Mouse (Mus musculus): ENCODE data around the gene Gab2. TPM values are rescaled to one million over a fixed set of nuclear protein-coding genes. Genes with fewer than 3 reads are reported as not detected.

Gene Gab2
- polyA plus RNA-seq, 1 experiment from 2014 or later: 12.1 TPM

GRCm38 (mm10) chr7:97338593-97338992 lies 257.2 kb downstream of the Gab2 start:
- Histone ChIP-seq H3K36me3 (ENCODE audit: control insufficient read depth, insufficient read depth, low read length) (no peaks in the 10 kb centered on the region), H3K4me3 (ENCODE audit: low read length) (no peak overlapping the region), H3K9ac (ENCODE audit: low read depth, low read length) (no peak overlapping the region), H3K9me3 (ENCODE audit: control insufficient read depth, low read length) (no peaks in the 10 kb centered on the region), H3K4me1 (ENCODE audit: control insufficient read depth, insufficient read depth, low read length) (no peaks in the 10 kb centered on the region), H3K27me3 (ENCODE audit: control insufficient read depth, insufficient read depth, low read length) (no peaks in the 10 kb centered on the region), H3K27ac (ENCODE audit: low read depth, low read length) (no peak overlapping the region), H3K4me2 (replicated peaks; ENCODE audit: low read depth, low read length) (no peak overlapping the region)
- no peak for ATAC-seq (ENCODE audit: low FRiP score, low TSS enrichment)
- 80% methylated on average over 4 of the region's 4 CpGs for WGBS

DNA sequence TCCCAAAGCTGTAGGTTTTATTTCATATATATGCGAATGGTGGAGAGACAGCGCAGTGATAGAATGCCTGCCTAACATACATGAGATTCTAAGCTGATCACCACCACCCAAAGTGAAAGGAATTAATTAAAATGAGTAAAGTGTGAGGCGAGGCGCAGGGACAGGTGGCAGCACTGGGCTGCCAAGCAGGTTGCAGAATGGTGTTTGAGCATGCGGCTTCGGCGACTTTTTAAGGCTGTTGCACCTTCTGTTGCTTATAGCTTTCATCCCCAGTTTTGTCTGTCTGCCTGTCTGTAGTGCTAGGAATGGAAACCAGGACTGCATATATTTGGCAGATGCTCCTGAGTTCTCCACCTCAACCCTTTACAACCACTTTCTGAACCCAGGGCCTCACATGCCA lies 258.2 kb downstream of the Gab2 start:
- WGBS: 91% methylated on average over 7 of the region's 7 CpGs

DNA sequence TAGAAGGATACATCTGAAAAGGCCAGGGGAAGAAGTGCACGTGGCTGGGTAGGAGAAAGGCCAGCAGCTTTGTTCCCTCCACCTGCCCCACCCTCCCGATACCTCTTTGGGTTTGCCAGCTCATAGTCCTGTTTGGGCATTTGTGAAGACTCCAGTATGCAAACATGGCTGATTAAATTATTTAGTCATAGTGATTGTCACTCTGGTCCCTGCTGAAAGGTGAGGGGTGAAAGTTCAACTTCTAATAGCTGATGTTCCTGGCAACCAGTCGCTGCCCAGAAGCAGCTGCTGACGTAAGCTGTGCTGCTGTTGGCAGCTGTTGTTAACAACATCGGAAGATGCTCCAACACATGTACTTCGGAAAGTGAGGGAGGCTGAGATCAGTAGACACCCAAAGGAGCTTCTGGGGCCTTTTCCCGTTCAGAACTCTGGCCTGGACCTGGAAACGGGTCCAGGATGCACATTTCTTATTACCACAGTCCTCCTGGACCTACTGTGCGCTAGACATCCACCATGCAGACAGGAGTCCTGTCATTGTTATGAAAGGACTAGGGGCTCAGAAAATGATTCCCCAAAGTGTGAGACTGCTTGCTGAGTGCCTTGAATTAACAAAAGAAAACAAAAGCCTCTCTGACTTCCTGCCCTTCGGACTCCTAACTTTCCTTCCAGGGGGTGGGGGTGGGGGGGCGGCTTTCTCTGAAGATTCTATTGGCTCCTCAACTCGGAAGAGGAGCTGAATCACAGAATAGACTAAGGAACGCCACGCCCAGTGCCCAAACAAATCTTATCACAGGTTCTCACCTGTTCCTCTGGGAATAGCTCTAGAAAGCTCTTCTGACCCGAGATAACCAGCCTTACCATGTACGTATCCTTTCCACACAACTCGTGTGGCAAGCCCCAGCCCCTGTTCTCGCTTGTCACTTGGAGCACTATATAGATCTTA lies 259.8 kb downstream of the Gab2 start:
- WGBS: 71% methylated on average over 18 of the region's 18 CpGs
- no peak overlapping the region for H3K27ac ChIP-seq (ENCODE audit: low read depth, low read length)
- ATAC-seq (ENCODE audit: low FRiP score, low TSS enrichment): no peak
- H3K4me3 ChIP-seq (ENCODE audit: low read length): no peak overlapping the region
- no peaks in the 10 kb centered on the region for H3K27me3 ChIP-seq (ENCODE audit: control insufficient read depth, insufficient read depth, low read length)
- H3K4me2 ChIP-seq (replicated peaks; ENCODE audit: low read depth, low read length): no peak overlapping the region
- H3K4me1 ChIP-seq (ENCODE audit: control insufficient read depth, insufficient read depth, low read length): no peaks in the 10 kb centered on the region
- H3K9me3 ChIP-seq (ENCODE audit: control insufficient read depth, low read length): no peaks in the 10 kb centered on the region
- H3K9ac ChIP-seq (ENCODE audit: low read depth, low read length): no peak overlapping the region
- H3K36me3 ChIP-seq (ENCODE audit: control insufficient read depth, insufficient read depth, low read length): no peaks in the 10 kb centered on the region

More for the DNA sequence above, 258.2 kb downstream of the Gab2 start:
- Histone ChIP-seq H3K4me3 (ENCODE audit: low read length) (no peak overlapping the region), H3K36me3 (ENCODE audit: control insufficient read depth, insufficient read depth, low read length) (no peaks in the 10 kb centered on the region), H3K9ac (ENCODE audit: low read depth, low read length) (no peak overlapping the region), H3K27me3 (ENCODE audit: control insufficient read depth, insufficient read depth, low read length) (no peaks in the 10 kb centered on the region), H3K4me1 (ENCODE audit: control insufficient read depth, insufficient read depth, low read length) (no peaks in the 10 kb centered on the region), H3K27ac (ENCODE audit: low read depth, low read length) (no peak overlapping the region), H3K4me2 (replicated peaks; ENCODE audit: low read depth, low read length) (no peak overlapping the region), H3K9me3 (ENCODE audit: control insufficient read depth, low read length) (no peaks in the 10 kb centered on the region)
- ATAC-seq (ENCODE audit: low FRiP score, low TSS enrichment): no peak

DNA sequence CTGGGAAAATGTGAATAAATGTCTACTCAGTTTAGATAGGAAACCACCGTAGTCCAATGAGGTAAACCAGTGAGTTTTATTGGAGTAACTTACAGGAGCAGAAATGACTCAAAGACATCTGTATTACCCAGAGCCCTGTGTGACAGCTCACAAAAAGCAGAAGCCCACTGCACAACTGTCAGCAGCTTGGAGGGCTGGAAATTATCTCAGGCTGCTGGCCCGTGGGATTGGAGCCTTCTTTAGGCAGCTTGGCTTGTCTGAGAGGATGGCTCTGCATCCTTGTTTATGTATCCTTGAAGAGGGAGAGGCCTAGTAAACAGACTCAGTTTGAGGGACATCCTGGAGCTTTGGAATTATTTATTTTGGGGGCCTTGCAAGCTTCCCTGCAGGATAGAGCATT lies 261.6 kb downstream of the Gab2 start:
- no peaks in the 10 kb centered on the region for H3K9me3 ChIP-seq (ENCODE audit: control insufficient read depth, low read length)
- H3K4me1 ChIP-seq (ENCODE audit: control insufficient read depth, insufficient read depth, low read length): no peaks in the 10 kb centered on the region
- no peaks in the 10 kb centered on the region for H3K36me3 ChIP-seq (ENCODE audit: control insufficient read depth, insufficient read depth, low read length)
- H3K9ac ChIP-seq (ENCODE audit: low read depth, low read length): no peak overlapping the region
- H3K4me2 ChIP-seq (replicated peaks; ENCODE audit: low read depth, low read length): no peak overlapping the region
- 74% methylated on average over 2 of the region's 2 CpGs for WGBS
- no peak overlapping the region for H3K27ac ChIP-seq (ENCODE audit: low read depth, low read length)
- no peak for ATAC-seq (ENCODE audit: low FRiP score, low TSS enrichment)
- H3K27me3 ChIP-seq (ENCODE audit: control insufficient read depth, insufficient read depth, low read length): no peaks in the 10 kb centered on the region
- H3K4me3 ChIP-seq (ENCODE audit: low read length): no peak overlapping the region

DNA sequence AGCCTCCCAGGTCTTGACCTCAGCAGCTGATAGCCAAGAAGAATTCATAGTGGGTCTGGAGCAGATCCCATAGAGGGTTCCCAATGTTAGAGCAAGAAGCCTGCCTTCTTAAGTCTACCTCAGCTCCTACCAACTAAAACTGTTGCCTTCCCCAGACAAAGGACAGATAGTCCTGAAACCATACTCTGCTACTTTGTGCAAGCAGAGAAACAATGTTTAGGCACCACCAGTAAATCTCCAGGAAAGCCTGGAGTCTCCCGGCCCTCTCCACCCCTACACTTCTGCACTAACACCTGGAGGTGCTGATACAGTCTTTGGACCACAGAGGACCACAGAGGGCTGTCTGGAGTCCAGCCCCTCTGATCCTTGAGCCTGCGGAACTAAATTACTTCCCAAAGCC lies 263.3 kb downstream of the Gab2 start:
- Histone ChIP-seq H3K36me3 (ENCODE audit: control insufficient read depth, insufficient read depth, low read length) (no peaks in the 10 kb centered on the region), H3K4me3 (ENCODE audit: low read length) (no peak overlapping the region), H3K27ac (ENCODE audit: low read depth, low read length) (no peak overlapping the region), H3K4me2 (replicated peaks; ENCODE audit: low read depth, low read length) (no peak overlapping the region), H3K4me1 (ENCODE audit: control insufficient read depth, insufficient read depth, low read length) (no peaks in the 10 kb centered on the region), H3K9ac (ENCODE audit: low read depth, low read length) (no peak overlapping the region), H3K27me3 (ENCODE audit: control insufficient read depth, insufficient read depth, low read length) (no peaks in the 10 kb centered on the region), H3K9me3 (ENCODE audit: control insufficient read depth, low read length) (no peaks in the 10 kb centered on the region)
- no peak for ATAC-seq (ENCODE audit: low FRiP score, low TSS enrichment)
- 59% methylated on average over 2 of the region's 2 CpGs for WGBS

DNA sequence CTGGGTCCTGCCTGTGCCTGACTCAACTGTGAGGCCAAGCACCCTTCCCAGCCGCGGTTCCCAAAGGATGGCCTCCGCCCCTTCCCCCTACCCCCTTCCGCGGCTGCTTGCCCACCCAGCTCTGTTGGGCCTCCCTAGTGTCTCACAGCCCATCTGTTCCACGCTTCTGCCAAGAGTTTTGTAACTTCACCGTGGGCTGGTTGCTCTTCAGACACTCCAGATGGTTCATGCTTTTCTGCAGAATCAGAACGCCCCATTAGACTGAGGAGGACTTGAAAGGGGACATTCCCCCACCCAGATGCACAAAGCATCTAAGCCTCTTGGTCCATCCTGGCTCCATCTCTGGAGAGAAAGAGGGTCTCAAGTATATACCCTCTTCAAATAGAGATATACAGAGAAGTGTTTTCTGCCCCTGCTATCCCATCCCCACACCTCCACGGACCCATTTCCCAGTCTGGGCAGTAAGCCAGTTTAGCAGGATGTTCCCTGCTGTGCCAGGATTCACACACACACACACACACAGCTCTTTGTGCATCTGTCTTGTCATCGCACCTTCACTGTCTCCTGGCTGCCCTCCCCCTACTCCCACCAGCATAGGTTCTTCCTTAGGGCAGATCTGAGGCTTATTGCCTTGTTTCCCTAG lies 264.0 kb downstream of the Gab2 start:
- no peak overlapping the region for H3K4me2 ChIP-seq (replicated peaks; ENCODE audit: low read depth, low read length)
- H3K36me3 ChIP-seq (ENCODE audit: control insufficient read depth, insufficient read depth, low read length): no peaks in the 10 kb centered on the region
- H3K9me3 ChIP-seq (ENCODE audit: control insufficient read depth, low read length): no peaks in the 10 kb centered on the region
- 60% methylated on average over 10 of the region's 10 CpGs for WGBS
- H3K4me3 ChIP-seq (ENCODE audit: low read length): no peak overlapping the region
- H3K27ac ChIP-seq (ENCODE audit: low read depth, low read length): no peak overlapping the region
- no peak overlapping the region for H3K9ac ChIP-seq (ENCODE audit: low read depth, low read length)
- no peak for ATAC-seq (ENCODE audit: low FRiP score, low TSS enrichment)
- no peaks in the 10 kb centered on the region for H3K4me1 ChIP-seq (ENCODE audit: control insufficient read depth, insufficient read depth, low read length)
- H3K27me3 ChIP-seq (ENCODE audit: control insufficient read depth, insufficient read depth, low read length): no peaks in the 10 kb centered on the region

- Histone ChIP-seq H3K4me2 (replicated peaks; ENCODE audit: low read depth, low read length) (no peak overlapping the region), H3K27me3 (ENCODE audit: control insufficient read depth, insufficient read depth, low read length) (no peaks in the 10 kb centered on the region), H3K27ac (ENCODE audit: low read depth, low read length) (no peak overlapping the region), H3K4me1 (ENCODE audit: control insufficient read depth, insufficient read depth, low read length) (no peaks in the 10 kb centered on the region), H3K9ac (ENCODE audit: low read depth, low read length) (no peak overlapping the region), H3K4me3 (ENCODE audit: low read length) (no peak overlapping the region), H3K9me3 (ENCODE audit: control insufficient read depth, low read length) (no peaks in the 10 kb centered on the region), H3K36me3 (ENCODE audit: control insufficient read depth, insufficient read depth, low read length) (no peaks in the 10 kb centered on the region)
- no peak for ATAC-seq (ENCODE audit: low FRiP score, low TSS enrichment)
- WGBS: 78% methylated on average over 9 of the region's 9 CpGs
These were observed 264.9 kb downstream of the Gab2 start for GRCm38 (mm10) chr7:97346111-97346821.

DNA sequence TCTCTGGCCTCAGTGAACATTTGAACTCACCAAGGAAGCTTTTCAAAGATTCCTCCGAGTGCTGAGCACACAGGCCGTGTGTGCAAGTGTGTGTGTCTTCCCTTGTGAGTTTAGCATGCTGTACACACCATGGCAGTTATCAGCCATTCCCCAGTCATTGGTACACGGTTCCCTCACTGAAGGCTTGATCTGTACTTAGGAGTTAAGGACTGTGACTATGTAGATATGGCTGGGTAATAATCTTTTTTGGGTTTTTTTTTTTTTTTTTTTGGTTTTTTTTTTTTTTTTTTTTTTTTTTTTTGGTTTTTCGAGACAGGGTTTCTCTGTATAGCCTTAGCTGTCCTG lies 265.4 kb downstream of the Gab2 start:
- no peak for ATAC-seq (ENCODE audit: low FRiP score, low TSS enrichment)
- Histone ChIP-seq H3K27ac (ENCODE audit: low read depth, low read length) (no peak overlapping the region), H3K9ac (ENCODE audit: low read depth, low read length) (no peak overlapping the region), H3K27me3 (ENCODE audit: control insufficient read depth, insufficient read depth, low read length) (no peaks in the 10 kb centered on the region), H3K36me3 (ENCODE audit: control insufficient read depth, insufficient read depth, low read length) (no peaks in the 10 kb centered on the region), H3K9me3 (ENCODE audit: control insufficient read depth, low read length) (no peaks in the 10 kb centered on the region), H3K4me3 (ENCODE audit: low read length) (no peak overlapping the region), H3K4me1 (ENCODE audit: control insufficient read depth, insufficient read depth, low read length) (no peaks in the 10 kb centered on the region), H3K4me2 (replicated peaks; ENCODE audit: low read depth, low read length) (no peak overlapping the region)
- WGBS: 79% methylated on average over 4 of the region's 4 CpGs

DNA sequence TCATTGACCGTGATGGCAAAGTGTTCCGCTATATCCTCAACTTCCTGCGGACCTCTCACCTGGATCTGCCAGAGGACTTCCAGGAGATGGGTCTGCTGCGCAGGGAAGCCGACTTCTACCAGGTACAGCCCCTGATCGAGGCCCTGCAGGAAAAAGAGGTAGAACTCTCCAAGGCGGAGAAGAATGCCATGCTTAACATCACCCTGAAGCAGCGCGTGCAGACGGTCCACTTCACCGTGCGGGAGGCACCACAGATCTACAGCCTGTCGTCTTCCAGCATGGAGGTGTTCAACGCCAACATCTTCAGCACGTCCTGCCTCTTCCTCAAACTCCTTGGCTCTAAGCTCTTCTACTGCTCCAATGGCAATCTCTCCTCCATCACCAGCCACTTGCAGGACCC lies 266.1 kb downstream of the Gab2 start:
- no peaks in the 10 kb centered on the region for H3K4me1 ChIP-seq (ENCODE audit: control insufficient read depth, insufficient read depth, low read length)
- H3K4me3 ChIP-seq (ENCODE audit: low read length): no peak overlapping the region
- ATAC-seq (ENCODE audit: low FRiP score, low TSS enrichment): no peak
- H3K4me2 ChIP-seq (replicated peaks; ENCODE audit: low read depth, low read length): no peak overlapping the region
- H3K36me3 ChIP-seq (ENCODE audit: control insufficient read depth, insufficient read depth, low read length): no peaks in the 10 kb centered on the region
- WGBS: 96% methylated on average over 15 of the region's 15 CpGs
- no peaks in the 10 kb centered on the region for H3K27me3 ChIP-seq (ENCODE audit: control insufficient read depth, insufficient read depth, low read length)
- no peaks in the 10 kb centered on the region for H3K9me3 ChIP-seq (ENCODE audit: control insufficient read depth, low read length)
- H3K27ac ChIP-seq (ENCODE audit: low read depth, low read length): no peak overlapping the region
- H3K9ac ChIP-seq (ENCODE audit: low read depth, low read length): no peak overlapping the region
